In the genomic region with DNA sequence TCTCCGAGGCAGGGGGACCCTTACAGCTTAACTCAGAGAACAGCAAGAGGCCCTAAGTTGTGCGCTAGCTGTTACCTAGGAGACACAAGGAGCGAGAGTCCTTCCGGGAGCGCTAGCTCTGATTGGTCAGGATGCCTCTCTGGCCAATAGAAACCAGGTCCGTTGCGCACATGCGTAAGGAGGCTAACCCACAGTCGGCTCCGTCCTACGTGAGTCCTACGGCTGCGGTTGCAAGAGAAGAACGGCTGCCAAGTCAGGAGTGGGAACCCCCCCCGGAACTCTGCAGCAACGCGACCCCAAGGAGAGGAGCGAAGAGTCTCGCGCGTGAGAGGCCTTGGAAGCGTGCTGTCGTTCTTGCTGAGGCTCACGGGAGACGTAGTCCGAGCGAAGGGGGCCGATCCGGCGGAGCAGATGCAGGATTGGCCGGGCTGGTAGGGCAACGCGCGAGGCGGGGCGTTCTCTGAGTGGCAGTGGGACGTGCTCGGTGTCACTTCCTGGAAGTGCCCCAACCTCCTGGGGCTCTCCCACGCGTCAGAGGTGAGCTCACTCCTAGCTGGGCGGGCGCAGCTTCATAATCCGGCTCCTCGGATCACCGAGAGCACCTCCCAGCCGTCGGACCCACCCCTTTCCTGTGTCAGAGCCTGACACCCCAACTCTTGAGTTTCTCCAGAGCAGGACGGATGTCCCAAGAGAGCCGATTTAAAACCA, we compare ENCODE assay signal across 8 mouse cellular contexts. TPM values are rescaled to one million over a fixed set of nuclear protein-coding genes. Genes with fewer than 3 reads are reported as not detected.
A peak's percentile ranks its signal among the peaks of the same experiment; 100 is the strongest.
DNase-seq lines count a peak whose midpoint lies in the region; ATAC-seq and TF ChIP-seq lines count a peak whose summit lies in the region.

Gene Zfp446, plus strand, starts transcription at position 167 of the 708 bp plus-strand sequence.

- H3K36me3 ChIP-seq in ES-Bruce4 (ENCODE audit: control insufficient read depth, insufficient read depth, low read length, poor library complexity, severe bottlenecking): no peaks in the 10 kb centered on the region
- H3K36me3 ChIP-seq in forebrain, embryonic 13.5 days (ENCODE audit: poor library complexity, severe bottlenecking): peaks cover 22% of the 10 kb centered on the region; the same call in 1 of the 2 replicates
- H3K36me3 ChIP-seq in liver, postnatal 0 days (replicated peaks; ENCODE audit: insufficient read depth, low read length): no peaks in the 10 kb centered on the region
- H3K36me3 ChIP-seq in neural tube, embryonic 14.5 days (ENCODE audit: control insufficient read depth, insufficient read depth, low read length): no peaks in the 10 kb centered on the region

- peak within 1 kb of the TSS; percentile 55 for H3K9ac ChIP-seq in ES-Bruce4 (ENCODE audit: low read depth, poor library complexity, severe bottlenecking)
- peak within 1 kb of the TSS; percentile 62 for H3K9ac ChIP-seq in forebrain, embryonic 13.5 days
- peak within 1 kb of the TSS; percentile 74 for H3K9ac ChIP-seq in liver, postnatal 0 days (replicated peaks)
- peak within 1 kb of the TSS; percentile 63 for H3K9ac ChIP-seq in neural tube, embryonic 14.5 days (replicated peaks; ENCODE audit: low read depth, low read length)

- TF ChIP-seq EP300 in ES-Bruce4 (IDR thresholded peaks at IDR 0.05; ENCODE audit: insufficient read depth, low read depth, low read length): no peak
- peak; percentile 19; the same call in 1 of the 2 replicates for TF ChIP-seq EP300 in liver, postnatal 0 days (IDR thresholded peaks at IDR 0.05; ENCODE audit: low read depth)

- no peaks in the 10 kb centered on the region for H3K4me1 ChIP-seq in ES-Bruce4 (ENCODE audit: control insufficient read depth, insufficient read depth, low read length)
- H3K4me1 ChIP-seq in forebrain, embryonic 13.5 days: peaks cover 19% of the 10 kb centered on the region
- H3K4me1 ChIP-seq in liver, postnatal 0 days (ENCODE audit: insufficient read depth): peaks cover 21% of the 10 kb centered on the region
- peaks cover 6% of the 10 kb centered on the region; the same call in 1 of the 2 replicates for H3K4me1 ChIP-seq in neural tube, embryonic 14.5 days (ENCODE audit: control insufficient read depth, insufficient read depth, low read length)

- ATAC-seq in cerebellum, adult (ENCODE audit: insufficient number of reproducible peaks, low FRiP score, low TSS enrichment): peak; percentile 96
- ATAC-seq in forebrain, embryonic 13.5 days: peak; percentile 99
- peak; percentile 99 for ATAC-seq in liver, postnatal 0 days
- ATAC-seq in neural tube, embryonic 14.5 days (ENCODE audit: low read depth): peak; percentile 99

- no peaks in the 10 kb centered on the region for H3K9me3 ChIP-seq in ES-Bruce4 (replicated peaks; ENCODE audit: control insufficient read depth, insufficient read depth, low read length, poor library complexity, severe bottlenecking)
- no peaks in the 10 kb centered on the region for H3K9me3 ChIP-seq in forebrain, embryonic 13.5 days (replicated peaks)
- no peaks in the 10 kb centered on the region for H3K9me3 ChIP-seq in liver, postnatal 0 days (ENCODE audit: low read length)
- H3K9me3 ChIP-seq in neural tube, embryonic 14.5 days (ENCODE audit: control insufficient read depth, low read length): no peaks in the 10 kb centered on the region

- H3K4me3 ChIP-seq in ES-Bruce4 (ENCODE audit: low read depth, low read length): peak within 1 kb of the TSS; percentile 78
- peak within 1 kb of the TSS; percentile 67 for H3K4me3 ChIP-seq in forebrain, embryonic 13.5 days
- peak within 1 kb of the TSS; percentile 72 for H3K4me3 ChIP-seq in liver, postnatal 0 days (ENCODE audit: low read depth, low read length)
- H3K4me3 ChIP-seq in neural tube, embryonic 14.5 days (ENCODE audit: low read depth, low read length): peak within 1 kb of the TSS; percentile 43

- peak; percentile 57 for TF ChIP-seq POLR2A in ES-Bruce4 (IDR thresholded peaks at IDR 0.05; ENCODE audit: insufficient read depth, low read length)

- intact Hi-C loops in heart, postnatal 10 days (cut with DNase I): loop anchor here (1.0 to 5.0 kb wide), 3 partner anchors 13 to 59 kb away; partner anchors contain the start of genes Ube2m and Zfp324

- peak within 1 kb of the TSS; percentile 63 for H3K4me2 ChIP-seq in forebrain, embryonic 13.5 days
- peak within 1 kb of the TSS; percentile 91 for H3K4me2 ChIP-seq in liver, postnatal 0 days (ENCODE audit: low read depth, low read length)
- H3K4me2 ChIP-seq in neural tube, embryonic 14.5 days (ENCODE audit: low read depth, low read length): peak within 1 kb of the TSS; percentile 71

- H3K27ac ChIP-seq in ES-Bruce4 (ENCODE audit: insufficient read depth, low read length): peak within 1 kb of the TSS; percentile 32
- peak within 1 kb of the TSS; percentile 94 for H3K27ac ChIP-seq in forebrain, embryonic 13.5 days
- H3K27ac ChIP-seq in liver, postnatal 0 days (ENCODE audit: low read depth): peak within 1 kb of the TSS; percentile 89
- peak within 1 kb of the TSS; percentile 82 for H3K27ac ChIP-seq in neural tube, embryonic 14.5 days (ENCODE audit: low read depth, low read length)

- WGBS in forebrain, embryonic 13.5 days: under 1% methylated on average over 49 of the region's 49 CpGs
- WGBS in large intestine, adult 2 months: under 1% methylated on average over 49 of the region's 49 CpGs
- 1% methylated on average over 45 of the region's 49 CpGs for WGBS in liver, postnatal 0 days (ENCODE audit: insufficient replicate concordance)
- WGBS in neural tube, embryonic 14.5 days: under 1% methylated on average over 49 of the region's 49 CpGs

- no peaks in the 10 kb centered on the region for H3K27me3 ChIP-seq in ES-Bruce4 (ENCODE audit: control insufficient read depth, insufficient read depth, low read length, poor library complexity, severe bottlenecking)
- no peaks in the 10 kb centered on the region for H3K27me3 ChIP-seq in forebrain, embryonic 13.5 days
- no peaks in the 10 kb centered on the region for H3K27me3 ChIP-seq in liver, postnatal 0 days (ENCODE audit: insufficient read depth, low read length)
- H3K27me3 ChIP-seq in neural tube, embryonic 14.5 days (ENCODE audit: control insufficient read depth, insufficient read depth, low read length): no peaks in the 10 kb centered on the region

- no peak for TF ChIP-seq CTCF in ES-Bruce4 (IDR thresholded peaks at IDR 0.05; ENCODE audit: low read depth, low read length)
- TF ChIP-seq CTCF in liver, postnatal 0 days (IDR thresholded peaks at IDR 0.05; ENCODE audit: low read depth): no peak

- DNase-seq in heart, postnatal 10 days: peak; percentile 99
- DNase-seq in large intestine, adult 2 months (ENCODE audit: low read depth, low spot score): peak; percentile 94
- DNase-seq in liver, postnatal 0 days: peak; percentile 98
- peak; percentile 97 for DNase-seq in testis, postnatal 10 days (ENCODE audit: low spot score)

RNA-seq across cellular contexts. Expression of gene Zfp446, which starts in this region (rescaled TPM):
- polyA plus RNA-seq in ES-Bruce4 (2011; ENCODE audit: insufficient read depth, insufficient read length, low read depth, missing spikeins): 4.5 and 5.1 TPM in 2 replicates
- 12.7 and 14.5 TPM in 2 replicates for polyA plus RNA-seq in forebrain, embryonic 13.5 days (2015; fragmentation: Nextera tagmentation; extraction: Ambion mirVana)
- 1 to 10 TPM; 3.9 to 4.4 TPM for total RNA-seq in heart, postnatal 10 days (2021)
- 2.5 and 3.4 TPM in 2 replicates for polyA plus RNA-seq in large intestine, adult 2 months (2012; rRNA removed)
- polyA plus RNA-seq in liver, postnatal 0 days (2015; fragmentation: Nextera tagmentation; extraction: Ambion mirVana): 1.6 and 1.8 TPM in 2 replicates
- polyA plus RNA-seq in neural tube, embryonic 14.5 days (2014; fragmentation: Nextera tagmentation; extraction: Ambion mirVana): 9.8 and 10.3 TPM in 2 replicates

Comparison
In these comparisons a context has a peak if more than half of its experiments do, and no peak if none do; other contexts are left out.
1. Peak in every context shown above with its lines: DNase-seq, ATAC-seq, H3K4me3 ChIP-seq and H3K27ac ChIP-seq.
2. H3K27ac ChIP-seq: peak in every context shown above with its lines; median percentile 94 in forebrain, embryonic 13.5 days; 89 in liver, postnatal 0 days; 82 in neural tube, embryonic 14.5 days; 32 in ES-Bruce4.